Mouse (Mus musculus): ENCODE data around the gene Dglucy. TPM values are rescaled to one million over a fixed set of nuclear protein-coding genes. Genes with fewer than 3 reads are reported as not detected.

The Dglucy gene
- 10 to 100 TPM; 17.4 to 44.4 TPM for polyA plus RNA-seq (2012; fragmentation: generic; extraction: Trizol)

DNA sequence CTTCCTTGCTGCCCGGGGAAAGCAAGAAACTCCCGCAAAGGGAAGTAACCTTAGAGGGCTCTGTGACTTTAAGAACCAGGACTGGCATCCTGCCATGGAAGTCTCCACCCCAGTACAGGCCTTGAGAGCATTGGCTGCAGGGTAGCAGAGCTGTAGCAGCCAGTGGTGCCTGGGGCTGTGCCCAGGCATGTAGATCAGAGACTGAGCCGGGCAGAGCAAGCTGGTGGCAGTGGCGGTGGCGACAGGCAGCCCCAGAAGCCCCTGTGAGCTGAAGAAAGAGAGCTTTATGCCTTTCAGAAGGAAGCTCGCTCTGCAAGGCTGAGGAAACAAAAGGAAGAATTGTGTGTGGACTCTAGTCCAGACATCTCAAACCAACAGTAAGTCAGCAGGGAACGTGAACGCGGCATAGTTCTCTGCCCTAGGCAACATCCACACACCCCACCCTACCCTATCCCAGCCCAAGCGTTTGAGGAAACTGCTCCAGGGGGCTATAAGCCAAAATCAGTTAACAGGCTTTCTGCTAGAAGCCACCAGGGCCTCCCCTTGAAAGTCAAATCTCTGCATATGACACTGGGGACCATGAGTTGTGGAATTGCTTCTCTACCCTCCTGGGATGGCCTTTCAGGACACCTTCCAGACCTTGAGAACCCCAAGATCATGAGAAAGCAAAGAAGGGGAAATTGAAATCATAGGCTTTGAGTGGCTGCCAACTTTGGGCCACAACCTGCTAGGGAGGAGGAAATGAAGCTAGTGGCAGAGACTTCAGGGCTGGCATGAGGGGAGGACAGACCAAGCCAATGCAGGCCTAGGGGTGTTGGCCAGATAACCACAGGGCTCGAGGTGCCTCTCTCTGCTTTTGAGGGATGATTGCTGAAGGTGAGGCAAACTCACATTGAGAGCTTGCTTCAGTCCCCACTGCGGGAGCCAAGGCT is at the start of gene Dglucy:
Gene Dglucy, plus strand, starts transcription at position 124 of the 932 bp plus-strand sequence.

GRCm38 (mm10) chr12:100907598-100908297 is 128.9 kb downstream of the Dglucy start, which contains the start of gene Gpr68:
Gene Gpr68 (minus strand): TSS chr12:100908198.

Other genes with a start within 250 kb of the Dglucy start
- under 1 TPM; 0.08 to 0.85 TPM for gene Rps6ka5, start 52.1 kb upstream of the Dglucy start, polyA plus RNA-seq (2012; fragmentation: generic; extraction: Trizol)
- gene Gpr68, start 129.1 kb downstream of the Dglucy start, polyA plus RNA-seq (2012; fragmentation: generic; extraction: Trizol): under 1 TPM; 0.05 to 0.67 TPM
- under 1 TPM; 0.06 to 0.11 TPM for gene Ccdc88c, start 250.0 kb downstream of the Dglucy start, polyA plus RNA-seq (2012; fragmentation: generic; extraction: Trizol)

Data from C3H10T1/2 (cell line).